Mouse (Mus musculus) left cerebral cortex, postnatal 36 days (tissue): ENCODE results near the gene Mdm4. TPM values are rescaled to one million over a fixed set of nuclear protein-coding genes. Genes with fewer than 3 reads are reported as not detected.

ENCODE experiments used
- DNase-seq, 2 experiments: peaks; one replicate each; pipeline ENCODE4 v3.0.0; 2021 to 2022; ENCODE audit warnings: low spot score in 2 of 2, mixed read lengths in 1 of 2
- intact Hi-C: fragments of 180-260 bp; cut with DNase I; formaldehyde crosslinking; loops from one replicate; pipeline ENCODE4 v1.15.1; 2025
- total RNA-seq, 2 experiments: library from RNA; stranded (reverse); gene quantifications; 2 replicates each; pipeline ENCODE4 v1.2.3; 2021

Gene Mdm4
- total RNA-seq: 10 to 100 TPM; 63.2 to 91.1 TPM

GRCm38 (mm10) chr1:133030461-133030860, at the start of gene Mdm4:
Gene Mdm4 (minus strand): TSS chr1:133030561.
- DNase-seq: no peak
- intact Hi-C loops: no loop called here

GRCm38 (mm10) chr1:133080079-133080561, 49.8 kb upstream of the Mdm4 start:
- no peak for DNase-seq
- intact Hi-C loops: no loop called here

- intact Hi-C loops: no loop called here
- no peak for DNase-seq
Measured at GRCm38 (mm10) chr1:133079509-133079908, 49.1 kb upstream of the Mdm4 start.

GRCm38 (mm10) chr1:133078338-133078727, 48.0 kb upstream of the Mdm4 start:
- DNase-seq: no peak
- intact Hi-C loops: no loop called here

- intact Hi-C loops: no loop called here
- DNase-seq: peak in 1 of 2 experiments; percentile 20
Measured at GRCm38 (mm10) chr1:133077606-133078337, 47.4 kb upstream of the Mdm4 start.

- no peak for DNase-seq
- intact Hi-C loops: no loop called here
Measured at GRCm38 (mm10) chr1:133076681-133077514, 46.5 kb upstream of the Mdm4 start.

GRCm38 (mm10) chr1:133075651-133076400, 45.5 kb upstream of the Mdm4 start:
- intact Hi-C loops: no loop called here
- DNase-seq: no peak

GRCm38 (mm10) chr1:133074541-133074940, 44.2 kb upstream of the Mdm4 start:
- no peak for DNase-seq

GRCm38 (mm10) chr1:133073327-133073856, 43.0 kb upstream of the Mdm4 start:
- intact Hi-C loops: no loop called here
- no peak for DNase-seq

More at GRCm38 (mm10) chr1:133074541-133074940, 44.2 kb upstream of the Mdm4 start:
- intact Hi-C loops: no loop called here

- DNase-seq: peak; percentile 55 to 69
- intact Hi-C loops: no loop called here
Measured at GRCm38 (mm10) chr1:133071666-133072381, 41.5 kb upstream of the Mdm4 start.

GRCm38 (mm10) chr1:133070157-133070556, 39.8 kb upstream of the Mdm4 start:
- DNase-seq: no peak
- intact Hi-C loops: no loop called here

GRCm38 (mm10) chr1:133069275-133070120, 39.1 kb upstream of the Mdm4 start:
- DNase-seq: no peak
- intact Hi-C loops: no loop called here

GRCm38 (mm10) chr1:133068669-133069274, 38.4 kb upstream of the Mdm4 start:
- DNase-seq: no peak
- intact Hi-C loops: no loop called here

GRCm38 (mm10) chr1:133068268-133068667, 37.9 kb upstream of the Mdm4 start:
- intact Hi-C loops: no loop called here
- no peak for DNase-seq

GRCm38 (mm10) chr1:133063164-133063563, 32.8 kb upstream of the Mdm4 start:
- intact Hi-C loops: no loop called here

GRCm38 (mm10) chr1:133060681-133061080, 30.3 kb upstream of the Mdm4 start:
- intact Hi-C loops: no loop called here
- DNase-seq: no peak

More at GRCm38 (mm10) chr1:133063164-133063563, 32.8 kb upstream of the Mdm4 start:
- no peak for DNase-seq

GRCm38 (mm10) chr1:133059592-133059991, 29.2 kb upstream of the Mdm4 start:
- no peak for DNase-seq
- intact Hi-C loops: no loop called here
